Mouse (Mus musculus) stomach, postnatal 0 days (tissue): Measurements from ENCODE around the gene Ndrg4. TPM values are rescaled to one million over a fixed set of nuclear protein-coding genes. Genes with fewer than 3 reads are reported as not detected.

ENCODE experiments used
- ATAC-seq: fragments of 200-750 bp; cut with Nextera tagmentation; 2 replicates; pipeline ENCODE4 v1.8.0; 2017; ENCODE audit not compliant: low FRiP score, low TSS enrichment
- DNase-seq: peaks from one replicate; pipeline ENCODE4 v3.0.0-alpha.2; 2016; ENCODE audit warnings: low spot score
- H3K27ac ChIP-seq: fragments of 300-500 bp; sonication (generic); replicated peaks from 2 replicates; pipeline ENCODE4 v1.5.1; 2014; ENCODE audit warnings: mild to moderate bottlenecking, control low read depth
- H3K27me3 ChIP-seq: fragments of 300-500 bp; sonication (generic); 2 replicates; pipeline ENCODE4 v1.6.1; 2014; ENCODE audit warnings: low read length; ENCODE audit not compliant: control insufficient read depth, insufficient read depth
- H3K36me3 ChIP-seq: fragments of 300-500 bp; sonication (generic); 2 replicates; pipeline ENCODE4 v1.6.1; 2014; ENCODE audit warnings: low read length, mixed read lengths; ENCODE audit not compliant: control insufficient read depth, insufficient read depth
- H3K4me1 ChIP-seq: fragments of 300-500 bp; sonication (generic); replicated peaks from 2 replicates; pipeline ENCODE4 v1.6.1; 2014; ENCODE audit warnings: antibody characterized with exemption; ENCODE audit not compliant: control insufficient read depth, insufficient read depth
- H3K4me2 ChIP-seq: fragments of 300-500 bp; sonication (generic); replicated peaks from 2 replicates; pipeline ENCODE4 v1.6.1; 2014; ENCODE audit warnings: low read depth, mild to moderate bottlenecking, control low read depth, moderate library complexity
- H3K4me3 ChIP-seq: fragments of 300-500 bp; sonication (generic); 2 replicates; pipeline ENCODE4 v1.5.1; 2014; ENCODE audit warnings: low read depth, low read length, control low read depth
- H3K9ac ChIP-seq: fragments of 300-500 bp; sonication (generic); 2 replicates; pipeline ENCODE4 v1.6.1; 2014; ENCODE audit warnings: mild to moderate bottlenecking, low read length, control low read depth, mixed read lengths
- H3K9me3 ChIP-seq: fragments of 300-500 bp; sonication (generic); 2 replicates; pipeline ENCODE4 v1.6.1; 2016; ENCODE audit warnings: low read length; ENCODE audit not compliant: control insufficient read depth
- CTCF ChIP-seq: IDR thresholded peaks from 2 replicates; pipeline ENCODE4 v1.5.1; 2016; ENCODE audit warnings: antibody characterized with exemption, low read depth, mild to moderate bottlenecking, moderate library complexity
- EP300 ChIP-seq: optimal IDR thresholded peaks from 2 replicates; pipeline ENCODE3; 2016; ENCODE audit warnings: antibody characterized with exemption
- WGBS: fragments of 180-500 bp; shearing (Covaris S2); extraction: QIAGEN DNeasy Blood & Tissue Kit; methylation state at CpG from one replicate; pipeline ENCODE4 v1.1.7; 2014; 5-methylcytosine and 5-hydroxymethylcytosine counted together
- polyA plus RNA-seq: library from polyadenylated mRNA; unstranded; fragments of >200 nt; fragmentation: Nextera tagmentation; extraction: Ambion mirVana; gene quantifications from 2 replicates; pipeline ENCODE4 v1.2.1, GENCODE M21; 2015

Ndrg4 gene
- polyA plus RNA-seq, result 17.1 and 17.9 TPM in 2 replicates

- DNase-seq, result no peak
- Histone ChIP-seq H3K9ac (peak within 1 kb of the TSS; percentile 45), H3K36me3 (no peaks in the 10 kb centered on the region), H3K4me1 (no peaks in the 10 kb centered on the region), H3K4me3 (peak within 1 kb of the TSS; percentile 48), H3K9me3 (no peaks in the 10 kb centered on the region), H3K4me2 (peak within 1 kb of the TSS; percentile 98), H3K27me3 (peaks cover 6% of the 10 kb centered on the region; the same call in 1 of the 2 replicates), H3K27ac (no peak within 1 kb of the TSS)
- ATAC-seq, result no peak
- TF ChIP-seq EP300 (no peak), CTCF (no peak)
- 41% methylated on average over 9 of the region's 9 CpGs for WGBS
Observed at GRCm38 (mm10) chr8:95676631-95677030, at the start of gene Ndrg4. Gene Ndrg4 (plus strand): TSS chr8:95676980.

DNA sequence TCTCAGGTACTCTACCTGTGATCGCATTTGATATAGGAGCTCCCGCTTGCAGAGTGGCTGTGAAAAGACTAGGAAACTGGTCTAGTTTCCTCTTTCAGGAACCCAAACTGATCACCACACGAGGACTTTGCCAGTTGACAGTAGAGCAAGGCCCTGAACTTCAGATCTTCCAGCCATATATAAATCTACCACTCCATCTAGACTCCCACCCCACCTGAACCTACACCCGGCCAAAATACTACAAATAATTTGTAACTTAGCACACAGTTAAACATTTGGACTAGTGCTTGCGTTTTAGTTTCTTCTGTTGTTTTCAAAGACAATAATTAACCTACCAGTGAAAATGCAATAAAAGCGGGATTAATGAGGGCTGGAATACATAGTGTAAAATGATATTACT is 43.9 kb upstream of the Ndrg4 start:
- H3K36me3 ChIP-seq, result no peaks in the 10 kb centered on the region
- H3K4me1 ChIP-seq, result no peaks in the 10 kb centered on the region
- DNase-seq (no peak), ATAC-seq (no peak)
- H3K9me3 ChIP-seq, result no peaks in the 10 kb centered on the region
- H3K4me3 ChIP-seq, result no peak overlapping the region
- TF ChIP-seq EP300 (no peak), CTCF (no peak)
- H3K27me3 ChIP-seq, result no peaks in the 10 kb centered on the region
- 85% methylated on average over 6 of the region's 6 CpGs for WGBS
- H3K27ac ChIP-seq, result no peak overlapping the region
- H3K4me2 ChIP-seq, result peak overlapping the region; percentile 90; the same call in 1 of the 2 replicates
- H3K9ac ChIP-seq, result no peak overlapping the region

GRCm38 (mm10) chr8:95633262-95634062 is 43.3 kb upstream of the Ndrg4 start, which contains the start of gene Gins3:
Gene Gins3 (plus strand): TSS chr8:95633453.
- ATAC-seq (peak; percentile 97), DNase-seq (peak; percentile 94)
- TF ChIP-seq CTCF, result no peak
- TF ChIP-seq EP300, result no peak
- no peaks in the 10 kb centered on the region for H3K4me1 ChIP-seq
- H3K9me3 ChIP-seq, result no peaks in the 10 kb centered on the region
- no peaks in the 10 kb centered on the region for H3K36me3 ChIP-seq
- peak within 1 kb of the TSS; percentile 90 for H3K4me2 ChIP-seq
- no peaks in the 10 kb centered on the region for H3K27me3 ChIP-seq
- peak within 1 kb of the TSS; percentile 87 for H3K4me3 ChIP-seq
- WGBS, result under 1% methylated on average over 52 of the region's 52 CpGs
- no peak within 1 kb of the TSS for H3K27ac ChIP-seq
- peak within 1 kb of the TSS; percentile 71 for H3K9ac ChIP-seq

- Histone ChIP-seq H3K4me1 (no peaks in the 10 kb centered on the region), H3K4me3 (peak overlapping the region; percentile 87), H3K36me3 (no peaks in the 10 kb centered on the region), H3K9me3 (no peaks in the 10 kb centered on the region), H3K9ac (peak overlapping the region; percentile 71), H3K27me3 (no peaks in the 10 kb centered on the region), H3K27ac (no peak overlapping the region), H3K4me2 (peak overlapping the region; percentile 90)
- ATAC-seq, result no peak
- TF ChIP-seq CTCF (no peak), EP300 (no peak)
- DNase-seq, result no peak
- 3% methylated on average over 6 of the region's 6 CpGs for WGBS
Observed at GRCm38 (mm10) chr8:95634063-95634340, 42.8 kb upstream of the Ndrg4 start.

DNA sequence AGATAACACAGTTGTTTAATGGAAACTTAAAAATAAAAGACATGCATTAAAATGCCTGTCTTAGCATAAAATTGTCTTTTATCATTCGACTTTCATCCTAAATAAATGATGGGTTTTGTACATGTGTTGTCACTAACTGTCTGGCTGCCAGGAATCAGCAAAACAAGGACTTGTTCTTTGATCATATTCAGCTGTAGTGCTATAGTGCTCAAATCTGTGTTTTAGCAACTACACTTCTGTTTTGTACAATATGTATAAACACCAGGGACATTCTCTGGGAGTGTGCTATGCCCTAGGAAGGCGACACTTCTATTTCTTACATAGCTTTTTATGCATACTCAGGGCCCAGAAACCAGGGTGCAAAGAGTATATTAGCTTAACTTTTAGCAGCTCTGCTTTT is 31.8 kb upstream of the Ndrg4 start:
- no peak for ATAC-seq
- TF ChIP-seq CTCF, result no peak
- 75% methylated on average over 2 of the region's 2 CpGs for WGBS
- H3K27ac ChIP-seq, result no peak overlapping the region
- DNase-seq, result no peak
- H3K4me2 ChIP-seq, result no peak overlapping the region
- H3K27me3 ChIP-seq, result no peaks in the 10 kb centered on the region
- no peak overlapping the region for H3K4me3 ChIP-seq
- no peak overlapping the region for H3K9ac ChIP-seq
- no peaks in the 10 kb centered on the region for H3K4me1 ChIP-seq
- H3K36me3 ChIP-seq, result peaks cover 3% of the 10 kb centered on the region; the same call in 1 of the 2 replicates
- no peaks in the 10 kb centered on the region for H3K9me3 ChIP-seq

DNA sequence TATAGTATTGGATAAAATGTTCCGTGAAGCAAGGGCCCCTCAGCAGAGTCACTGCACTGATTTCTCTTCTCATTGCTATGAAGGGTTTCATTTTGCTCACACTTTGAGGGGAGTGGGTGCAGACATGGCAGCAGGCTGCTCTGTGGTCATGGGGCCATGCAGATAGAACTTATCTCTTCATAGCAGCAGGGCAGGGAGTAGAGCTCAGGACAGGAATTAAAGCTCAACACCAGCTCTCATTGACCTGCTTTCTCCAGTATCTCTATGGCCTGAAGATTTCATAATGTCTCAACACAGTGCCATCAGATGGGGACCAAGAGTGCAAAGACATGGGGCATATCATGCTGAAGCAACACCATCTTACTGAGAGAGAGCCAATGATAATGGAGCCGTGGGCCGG is 28.5 kb upstream of the Ndrg4 start:
- Histone ChIP-seq H3K4me3 (no peak overlapping the region), H3K27me3 (no peaks in the 10 kb centered on the region), H3K27ac (no peak overlapping the region), H3K36me3 (no peaks in the 10 kb centered on the region), H3K9me3 (no peaks in the 10 kb centered on the region), H3K4me2 (no peak overlapping the region), H3K4me1 (no peaks in the 10 kb centered on the region), H3K9ac (no peak overlapping the region)
- ATAC-seq, result no peak
- DNase-seq, result no peak
- 78% methylated on average over 3 of the region's 3 CpGs for WGBS
- TF ChIP-seq CTCF, result no peak
- TF ChIP-seq EP300, result no peak
